Mouse (Mus musculus): Measurements from ENCODE around the gene Kat7. TPM values are rescaled to one million over a fixed set of nuclear protein-coding genes. Genes with fewer than 3 reads are reported as not detected.
A peak's percentile ranks its signal among the peaks of the same experiment; 100 is the strongest.

The Kat7 gene
- total RNA-seq (2021), result 10 to 100 TPM; 29.7 to 31.8 TPM
- long read RNA-seq, experiment 1, partial matches to known transcripts, result 1 of 9 reads
- long read RNA-seq, experiment 1, other reads (novel, unspliced or antisense), result 4 of 9 reads
- long read RNA-seq, experiment 2, partial matches to known transcripts, result 0 of 2 reads
- long read RNA-seq, experiment 2, other reads (novel, unspliced or antisense), result 1 of 2 reads

DNA sequence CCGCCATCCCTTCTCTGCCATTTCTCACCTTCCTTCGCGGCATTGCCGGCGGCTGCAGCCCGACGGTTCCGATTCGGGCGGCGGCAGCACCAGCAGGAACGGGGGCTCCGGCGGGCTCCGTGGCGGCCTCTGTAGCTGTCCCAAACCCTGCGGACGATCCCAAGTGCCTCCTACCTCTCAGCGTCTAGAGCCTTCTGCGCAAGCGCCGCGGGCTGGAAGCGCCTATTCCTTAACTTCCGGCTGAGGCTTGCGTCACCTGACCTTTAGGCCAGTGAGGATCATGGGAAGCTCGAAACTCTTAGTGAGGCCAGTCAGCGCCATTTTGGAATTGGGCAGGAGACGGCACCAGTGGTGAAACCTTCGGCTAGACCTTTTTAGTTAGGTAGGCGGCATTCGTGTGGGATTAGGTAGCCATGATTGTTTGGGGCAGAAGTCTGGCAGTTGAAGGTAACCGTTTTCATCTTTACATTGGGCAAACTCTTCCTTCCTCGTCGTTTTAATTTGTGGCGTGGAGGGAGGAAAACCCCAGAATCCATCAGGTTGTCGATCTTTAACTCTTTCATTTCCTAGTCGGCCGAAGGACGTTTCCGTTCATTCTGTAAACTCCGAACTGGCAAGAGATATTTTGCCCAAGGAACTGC lies at the start of gene Kat7:
Gene Kat7, minus strand, starts transcription at position 240 of the 641 bp plus-strand sequence.
- peak; percentile 93 for DNase-seq

GRCm38 (mm10) chr11:95358263-95358662 lies 48.2 kb upstream of the Kat7 start:
- DNase-seq, result no peak

DNA sequence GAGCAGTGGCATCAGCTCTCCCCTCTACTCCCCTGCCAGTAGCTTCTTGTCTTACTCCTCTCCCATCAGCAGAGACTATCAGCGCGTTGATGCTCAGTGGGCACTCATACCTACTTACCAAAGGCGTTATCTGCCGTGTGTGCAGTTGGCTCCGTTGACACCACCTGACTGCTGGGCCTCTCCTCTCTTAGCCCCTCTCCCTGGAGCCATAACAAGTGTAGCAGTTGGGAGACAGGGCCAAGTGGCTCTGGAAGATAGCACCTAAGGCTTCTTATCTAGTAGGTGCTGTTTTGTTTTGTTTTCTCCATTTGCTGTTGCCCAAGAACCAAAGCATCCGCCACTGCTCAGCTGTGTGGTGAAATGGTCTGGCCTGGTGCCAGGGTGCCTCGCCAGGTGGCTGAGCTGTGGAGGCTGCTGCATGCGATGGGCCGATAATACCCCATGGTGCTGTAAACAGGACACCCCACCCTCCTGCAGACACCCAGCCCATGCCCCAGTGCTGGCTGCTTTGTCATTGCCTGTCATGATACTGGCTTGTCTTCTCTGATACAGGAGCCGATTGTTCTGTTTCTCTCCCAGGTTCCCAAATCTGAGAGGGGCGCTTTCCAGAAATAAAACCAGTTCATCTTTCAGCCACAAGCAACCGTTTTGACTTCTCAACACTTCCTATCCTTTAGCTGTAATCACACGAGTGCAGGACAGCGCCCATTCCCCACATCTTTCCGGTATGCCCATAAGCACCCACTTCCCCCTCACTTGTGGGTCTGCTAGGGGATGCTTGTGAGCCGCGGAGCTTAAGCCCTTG lies 46.6 kb upstream of the Kat7 start:
- DNase-seq, result peak; percentile 71

GRCm38 (mm10) chr11:95356039-95356438 lies 46.0 kb upstream of the Kat7 start:
- DNase-seq, result no peak

DNA sequence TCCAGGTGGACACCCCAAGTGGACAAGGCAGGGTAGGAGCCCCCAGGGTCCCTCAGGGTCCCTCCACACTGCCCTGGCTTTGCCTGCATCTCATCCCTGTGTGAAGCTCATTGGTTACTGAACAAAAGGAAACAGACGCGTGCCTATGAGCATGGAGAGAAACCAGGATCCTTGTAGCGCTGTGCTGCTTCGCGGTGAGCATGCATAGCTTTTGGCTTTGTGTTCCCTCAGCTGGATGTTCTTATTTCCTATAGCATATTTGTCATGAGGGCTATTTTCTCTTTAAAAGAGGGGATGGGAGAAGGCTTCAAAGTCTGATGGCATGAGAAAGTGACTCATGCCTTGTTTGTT lies 45.6 kb upstream of the Kat7 start:
- DNase-seq, result no peak

DNA sequence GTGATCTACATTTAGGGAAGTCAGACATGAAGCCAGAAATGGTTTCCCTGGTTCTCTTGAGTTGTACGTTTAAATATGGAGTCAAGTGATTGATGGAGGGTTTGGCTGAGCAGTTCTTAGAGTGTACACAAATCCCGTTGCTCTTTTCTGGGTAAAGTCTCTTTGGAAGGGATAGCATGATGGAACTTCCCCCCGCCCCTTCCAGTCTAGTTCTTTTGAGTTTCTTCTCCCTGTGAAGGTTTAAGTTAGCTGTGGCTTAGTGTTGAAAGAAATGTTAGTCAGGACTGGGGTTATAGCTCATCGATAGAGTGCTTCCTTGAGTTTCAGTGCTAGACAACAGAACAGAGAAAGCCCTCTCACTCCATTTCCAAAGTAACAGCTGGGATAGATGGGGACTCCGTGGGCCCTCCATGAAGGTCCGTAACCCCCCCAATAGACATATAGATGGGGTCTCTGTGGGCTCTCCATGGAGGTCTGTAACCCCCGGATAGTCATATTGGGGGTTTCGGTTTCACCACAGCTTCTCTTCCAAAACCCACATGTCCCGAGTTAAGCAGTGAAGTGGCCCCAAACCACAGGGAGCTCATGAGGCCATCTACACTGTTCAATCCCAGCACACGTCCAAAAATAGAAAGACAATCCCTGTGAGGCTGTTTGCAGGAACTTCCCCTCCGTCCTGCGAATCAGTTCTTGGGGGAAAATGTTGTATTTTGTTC lies 45.1 kb upstream of the Kat7 start:
- no peak for DNase-seq

- DNase-seq, result no peak
These were observed 44.3 kb upstream of the Kat7 start for GRCm38 (mm10) chr11:95354228-95354944.

GRCm38 (mm10) chr11:95353226-95353625 lies 43.2 kb upstream of the Kat7 start:
- no peak for DNase-seq

- DNase-seq, result no peak
These were observed 42.6 kb upstream of the Kat7 start for GRCm38 (mm10) chr11:95352686-95353085.

- DNase-seq, result no peak
These were observed 40.9 kb upstream of the Kat7 start for GRCm38 (mm10) chr11:95350960-95351359.

DNA sequence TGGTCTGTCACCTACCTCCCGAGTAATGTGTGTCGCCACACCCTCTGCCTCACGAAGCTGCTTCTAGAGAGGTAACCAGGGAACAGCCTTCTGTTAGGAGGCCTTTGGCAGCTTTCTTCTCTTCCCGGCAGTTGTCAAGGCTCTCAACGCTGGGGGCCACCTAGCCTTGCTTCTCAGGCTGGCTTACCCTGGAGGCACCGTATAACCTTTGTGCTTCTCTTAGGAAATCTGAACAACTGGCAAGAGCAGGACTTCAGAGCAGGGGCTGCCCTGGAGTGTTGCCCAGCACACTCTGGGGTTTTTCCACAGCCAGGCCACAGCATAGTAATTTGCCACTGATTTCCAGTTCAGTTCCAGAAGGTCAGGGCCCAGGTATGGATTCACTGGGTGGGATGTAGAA lies 40.2 kb upstream of the Kat7 start:
- no peak for DNase-seq

GRCm38 (mm10) chr11:95344181-95344580 lies 34.1 kb upstream of the Kat7 start:
- no peak for DNase-seq

DNA sequence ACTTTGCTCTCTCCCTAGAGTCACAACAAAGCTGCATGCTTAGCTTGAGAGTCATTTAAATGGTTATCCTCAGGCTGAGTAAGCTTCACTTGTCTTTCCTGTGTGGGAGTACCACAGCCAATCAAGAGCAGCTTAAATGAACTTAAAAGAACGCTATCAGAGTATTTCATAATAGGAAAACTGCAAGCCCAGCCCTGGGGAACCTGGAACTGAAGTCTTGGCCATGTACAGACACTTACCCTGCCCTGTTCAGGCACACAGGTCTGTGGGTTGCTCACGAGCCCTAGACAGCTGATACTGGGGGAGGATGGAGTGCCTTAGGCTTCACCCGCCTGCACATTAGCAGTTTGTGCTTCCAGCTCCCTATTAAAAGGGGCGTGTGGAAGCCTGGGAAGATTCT lies 33.1 kb upstream of the Kat7 start:
- no peak for DNase-seq

DNA sequence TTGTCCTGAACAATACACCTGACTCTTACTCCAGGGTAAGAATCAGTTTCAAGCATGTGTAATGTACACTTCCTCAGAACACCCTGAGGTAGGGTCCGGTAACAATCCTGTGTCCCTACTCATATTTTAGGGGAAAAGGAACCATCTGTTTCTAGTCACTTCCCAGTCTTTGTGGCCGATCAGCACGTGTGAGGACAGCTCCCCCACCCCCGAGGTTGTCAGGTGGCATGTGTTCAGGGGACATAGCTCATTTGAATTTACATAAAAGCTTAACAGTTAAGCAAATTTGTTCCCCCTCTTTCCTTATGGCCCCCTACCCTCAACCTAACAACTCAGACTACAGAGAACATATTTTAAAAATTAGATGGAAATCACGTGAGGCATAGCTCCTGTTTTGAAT lies 30.6 kb upstream of the Kat7 start:
- no peak for DNase-seq

DNA sequence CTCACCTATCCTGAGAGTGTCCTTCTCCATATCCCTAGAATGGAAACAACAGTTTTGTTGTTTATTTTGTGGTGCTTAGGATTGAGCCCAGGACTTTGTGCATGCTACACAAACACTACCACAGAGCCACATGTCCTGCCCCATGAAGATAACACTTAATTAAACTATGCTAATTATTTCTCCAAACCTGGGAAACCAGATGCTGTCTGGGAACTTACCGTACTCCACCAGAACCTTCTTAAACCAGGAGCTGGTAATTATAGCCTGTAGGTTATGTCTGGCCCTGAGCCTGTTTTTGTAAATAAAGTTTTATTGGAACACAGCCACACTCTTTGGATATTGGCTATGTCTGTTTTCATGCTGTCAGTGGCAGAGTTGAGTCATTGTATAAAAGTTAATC lies 30.2 kb upstream of the Kat7 start:
- no peak for DNase-seq

- no peak for DNase-seq
These were observed 29.5 kb upstream of the Kat7 start for GRCm38 (mm10) chr11:95339471-95340021.

DNA sequence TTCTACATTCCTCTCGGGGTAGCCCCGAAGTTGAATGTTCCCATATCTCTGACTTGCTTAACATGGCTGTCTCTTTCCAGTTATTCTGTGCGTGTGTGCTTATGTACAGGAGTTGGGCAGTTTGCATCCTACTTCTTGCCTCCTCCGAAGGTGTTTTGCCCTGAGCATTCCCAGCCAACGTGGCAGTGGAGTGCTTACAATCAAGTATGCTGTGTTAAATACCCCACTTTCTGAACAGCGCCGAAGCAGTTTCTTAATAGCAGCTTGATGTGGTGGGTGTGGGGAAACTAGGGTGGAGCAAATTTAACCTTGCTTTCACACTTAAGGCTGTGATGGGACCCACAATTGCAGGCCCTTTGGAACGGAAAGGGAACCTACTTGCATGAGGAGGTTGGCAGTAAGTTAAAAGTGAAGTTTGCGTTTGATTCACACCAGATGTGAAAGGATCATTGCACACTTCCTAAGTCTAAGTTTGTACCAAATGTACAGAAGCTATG lies 27.8 kb upstream of the Kat7 start:
- no peak for DNase-seq

DNA sequence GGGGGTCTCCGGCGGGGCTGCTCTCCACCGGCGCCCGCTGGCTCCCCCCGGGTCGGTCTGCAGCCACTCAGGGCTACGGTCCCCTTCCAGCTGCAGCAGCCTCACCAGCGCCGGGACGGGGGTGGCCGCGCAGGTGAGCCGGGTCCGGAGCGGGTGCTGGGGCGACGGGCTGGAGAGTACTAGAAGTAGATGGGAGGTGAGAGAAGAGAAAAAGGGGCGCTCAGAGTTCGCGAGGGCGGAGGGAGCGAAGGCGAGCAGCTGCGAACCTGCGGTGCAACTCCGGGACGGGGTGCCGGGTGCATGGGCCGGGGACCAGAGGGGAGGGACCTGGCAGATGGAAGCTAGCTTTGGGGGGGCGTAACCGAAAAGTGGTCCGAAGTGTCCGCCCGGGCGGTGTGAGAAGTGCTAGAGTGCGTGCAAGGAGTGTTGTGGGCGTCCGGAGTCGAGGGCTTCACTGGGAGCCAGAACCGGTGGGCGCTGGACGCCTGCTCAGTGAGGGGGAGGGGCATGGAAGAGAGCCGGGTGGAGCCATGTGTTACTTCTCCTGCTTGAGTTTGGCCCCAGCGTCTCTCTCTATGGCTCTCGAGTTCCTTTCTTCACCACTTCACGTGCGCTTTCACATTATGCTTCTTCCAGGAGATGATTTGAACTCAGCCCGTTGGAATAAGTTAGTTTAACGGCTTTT lies 27.2 kb upstream of the Kat7 start:
- DNase-seq, result peak; percentile 67

GRCm38 (mm10) chr11:95336568-95337128 lies 26.6 kb upstream of the Kat7 start, which contains the start of gene Fam117a:
Fam117a (plus strand) TSS chr11:95337018.
- peak; percentile 78 for DNase-seq

- no peak for DNase-seq
These were observed 24.5 kb upstream of the Kat7 start for GRCm38 (mm10) chr11:95334448-95335060.
